Mouse (Mus musculus): ENCODE results near the gene Rps6kb1.
A peak's percentile ranks its signal among the peaks of the same experiment; 100 is the strongest.
"Not testable (repeated sequence)": the region's sequence is repeated elsewhere in the genome, so short reads cannot be mapped to it uniquely, and the experiment has no call there.

The Rps6kb1 gene

DNA sequence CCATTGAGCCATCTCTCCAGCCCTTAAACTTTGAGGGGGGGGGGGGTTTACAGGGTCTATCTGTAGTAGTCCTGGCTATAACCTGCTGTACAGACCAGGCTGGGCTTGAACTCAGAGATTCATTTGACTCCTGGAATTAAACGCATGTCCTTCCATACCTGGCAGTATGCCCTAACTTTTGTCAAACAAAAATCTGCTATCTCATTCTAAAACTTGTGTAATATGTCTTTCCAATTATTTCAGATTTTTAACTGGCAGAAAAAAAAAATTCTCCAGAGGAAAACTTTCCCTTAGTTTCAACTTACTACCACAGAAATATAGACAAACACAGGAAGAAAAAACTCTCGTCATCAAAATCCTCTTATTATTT lies 4.1 kb downstream of the Rps6kb1 start:
- no peak for DNase-seq (ENCODE audit: low spot score in 2 of 2)

DNA sequence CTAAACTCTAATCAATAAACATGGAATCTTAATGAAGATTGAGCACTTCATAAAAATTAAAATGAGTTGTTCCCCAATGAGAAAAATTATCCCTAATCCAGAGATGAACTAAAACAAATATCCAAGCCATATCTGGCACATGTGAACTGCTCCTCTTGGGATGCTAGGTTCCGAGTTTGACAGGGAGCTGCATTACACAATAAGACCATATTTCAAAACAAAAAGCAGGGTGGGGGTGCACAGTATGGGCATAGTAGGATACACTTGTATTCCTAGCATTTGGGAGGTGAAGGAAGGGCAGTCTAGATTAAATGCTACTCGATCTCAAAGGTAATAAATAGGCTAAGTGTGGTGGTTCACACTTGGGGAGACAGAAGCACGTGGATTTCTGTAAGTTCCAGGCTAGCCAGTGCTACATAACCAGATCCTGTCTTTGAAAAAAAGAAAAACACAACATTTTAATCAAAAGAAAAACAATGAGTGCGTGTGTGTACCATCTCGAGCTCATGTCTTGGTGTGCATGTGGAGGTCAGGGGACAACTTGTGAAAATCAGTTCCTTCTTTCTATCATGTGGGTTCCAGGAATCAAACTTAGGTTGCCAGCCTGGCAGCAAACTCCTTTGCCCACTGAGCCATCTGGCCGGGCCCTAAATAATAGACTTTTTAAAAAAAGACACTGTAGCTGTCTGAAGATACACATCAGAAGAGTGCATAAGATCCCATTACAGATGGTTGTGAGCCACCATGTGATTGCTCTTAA lies 4.7 kb downstream of the Rps6kb1 start:
- DNase-seq (ENCODE audit: low spot score in 2 of 2) = no peak

DNA sequence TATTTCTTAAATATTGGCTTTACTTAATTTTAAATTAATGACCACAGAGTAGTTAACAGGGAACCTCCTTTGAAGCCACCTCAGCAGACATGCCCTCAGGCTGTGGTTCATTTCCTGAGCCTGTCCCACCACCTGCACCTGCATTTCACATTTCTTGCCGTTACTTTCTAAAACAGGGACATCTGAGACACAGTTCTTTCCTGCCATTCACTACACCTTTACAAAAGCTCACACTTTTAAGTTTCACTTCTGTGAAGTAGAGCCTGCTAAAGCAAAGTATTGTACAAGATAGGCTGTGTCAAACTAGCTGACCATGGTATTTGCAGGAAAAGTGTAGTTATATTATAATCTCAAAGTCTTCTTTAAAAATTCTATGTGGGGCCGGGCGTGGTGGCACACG lies 5.8 kb downstream of the Rps6kb1 start:
- DNase-seq (ENCODE audit: low spot score in 2 of 2) = no peak

DNA sequence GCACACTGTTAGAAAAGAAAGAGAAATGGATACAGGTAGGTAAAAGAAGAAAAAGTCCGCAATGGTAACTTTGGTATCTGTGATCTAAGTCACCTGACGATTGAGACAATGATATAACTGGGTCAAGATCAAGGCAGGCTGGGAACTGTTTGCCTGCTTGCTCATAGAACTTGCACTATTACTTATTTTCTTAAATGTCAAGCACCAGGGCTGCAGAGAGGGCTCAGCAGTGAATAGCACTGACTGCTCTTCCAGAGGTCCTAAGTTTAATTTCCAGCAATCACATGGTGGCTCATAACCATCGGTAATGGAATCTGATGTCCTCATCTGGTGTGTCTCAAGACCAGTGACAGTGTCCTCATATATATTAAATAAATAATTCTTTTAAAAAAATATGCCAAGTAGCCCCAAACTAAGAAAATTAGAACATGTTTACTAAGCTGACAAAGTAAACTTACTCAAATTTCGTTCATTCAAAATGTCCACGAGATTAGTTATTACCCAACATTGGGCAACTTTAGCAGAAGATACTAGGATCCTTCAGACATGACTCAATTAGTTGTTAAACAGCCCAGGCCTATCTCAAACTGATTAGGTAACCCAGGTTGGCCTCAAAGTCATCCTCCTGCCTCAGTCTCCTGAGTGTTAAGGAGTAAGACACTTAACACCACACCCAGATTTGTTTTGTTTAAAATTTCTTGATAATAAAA lies 10.2 kb downstream of the Rps6kb1 start:
- DNase-seq (ENCODE audit: low spot score in 2 of 2) = no peak

DNA sequence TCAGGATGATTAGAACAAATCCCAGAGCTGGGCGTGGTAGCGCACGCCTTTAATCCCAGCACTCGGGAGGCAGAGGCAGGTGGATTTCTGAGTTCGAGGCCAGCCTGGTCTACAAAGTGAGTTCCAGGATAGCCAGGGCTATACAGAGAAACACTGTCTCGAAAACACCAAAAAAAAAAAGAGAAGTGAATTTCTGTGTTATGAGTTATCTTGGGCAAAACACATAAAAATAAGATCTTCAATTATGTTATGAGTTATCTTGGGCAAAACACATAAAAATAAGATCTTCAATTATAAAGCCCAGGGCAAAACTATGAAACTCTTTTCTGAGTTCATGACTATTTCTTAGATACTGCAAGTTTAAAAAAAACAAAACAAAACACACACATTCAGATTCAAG lies 11.3 kb downstream of the Rps6kb1 start:
- not testable (repeated sequence) for DNase-seq (ENCODE audit: low spot score in 2 of 2)

DNA sequence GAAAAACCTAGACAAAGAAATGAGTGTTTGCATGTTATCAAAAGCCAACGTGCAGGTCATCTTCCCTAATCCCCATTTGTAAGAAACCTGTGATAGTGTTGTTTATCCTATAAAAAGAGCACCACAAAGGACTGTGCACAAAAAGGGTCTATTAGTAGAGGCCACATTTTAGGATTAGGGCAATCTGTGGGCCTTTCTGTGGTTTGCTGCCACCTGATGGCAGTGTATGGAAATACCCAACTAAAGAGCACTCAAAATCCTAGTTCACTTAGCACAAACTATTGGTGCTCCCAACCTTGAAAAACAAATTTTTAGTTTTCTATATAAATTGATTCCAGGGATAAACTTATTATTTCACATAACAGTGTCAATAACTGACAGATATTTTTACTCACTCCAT lies 11.8 kb downstream of the Rps6kb1 start:
- no peak for DNase-seq (ENCODE audit: low spot score in 2 of 2)

DNA sequence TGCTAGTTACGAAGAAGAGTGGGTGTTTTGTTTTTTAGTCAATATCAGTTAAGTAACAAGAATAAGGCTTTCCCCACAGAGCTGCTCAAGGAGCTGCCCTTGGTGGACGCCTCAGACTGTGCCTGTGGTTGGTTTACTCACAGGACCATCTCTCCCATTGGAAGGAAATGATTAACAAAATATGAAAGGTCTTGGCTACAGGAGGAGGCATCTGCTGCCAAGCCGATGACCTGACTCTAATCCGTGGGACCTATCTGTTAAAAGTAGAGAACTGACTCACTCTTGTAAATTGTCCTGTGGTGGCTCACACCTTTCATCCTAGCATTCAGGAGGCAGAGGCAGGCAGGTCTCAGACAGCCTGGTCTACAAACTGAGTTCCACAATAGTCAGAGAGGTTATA lies 17.1 kb downstream of the Rps6kb1 start:
- DNase-seq (ENCODE audit: low spot score in 2 of 2) = no peak

DNA sequence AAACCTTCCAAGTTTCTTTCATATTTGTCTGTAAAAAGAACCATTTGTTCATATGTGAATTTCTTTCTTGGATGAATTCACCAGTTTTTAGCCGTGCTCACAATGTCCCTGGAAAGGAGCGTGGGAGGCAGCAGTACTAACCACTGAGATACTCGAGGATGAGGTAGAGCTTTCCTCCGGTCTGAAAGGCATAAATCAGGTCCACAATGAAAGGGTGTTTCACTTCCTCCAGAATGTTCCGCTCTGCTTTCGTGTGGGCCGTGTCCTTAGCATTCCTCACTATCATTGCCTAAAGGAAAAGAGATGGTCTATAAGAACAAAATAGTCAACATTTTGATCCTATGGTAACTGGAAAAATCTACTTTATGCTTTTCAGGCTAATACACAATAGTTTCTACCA lies 24.9 kb downstream of the Rps6kb1 start:
- no peak for DNase-seq (ENCODE audit: low spot score in 2 of 2)

DNA sequence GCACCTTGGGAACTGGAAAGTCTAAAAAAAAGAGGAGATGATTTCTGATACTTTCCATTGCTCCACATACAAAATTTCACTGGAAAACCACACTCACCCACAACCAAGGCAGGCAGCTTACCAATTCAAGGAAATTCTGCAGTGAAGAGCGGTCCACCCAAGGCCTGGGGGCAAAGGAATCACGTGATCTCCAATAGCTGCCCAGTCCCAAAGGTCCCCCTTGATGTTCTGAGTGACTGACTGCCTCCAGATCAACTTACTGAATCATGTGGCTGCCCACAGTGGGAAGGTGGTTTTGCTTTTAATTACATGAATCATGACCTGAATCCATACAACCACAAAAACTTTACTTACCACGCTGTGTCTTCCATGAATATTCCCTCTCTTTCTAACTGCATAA lies 27.4 kb downstream of the Rps6kb1 start:
- DNase-seq (ENCODE audit: low spot score in 2 of 2) = no peak

DNA sequence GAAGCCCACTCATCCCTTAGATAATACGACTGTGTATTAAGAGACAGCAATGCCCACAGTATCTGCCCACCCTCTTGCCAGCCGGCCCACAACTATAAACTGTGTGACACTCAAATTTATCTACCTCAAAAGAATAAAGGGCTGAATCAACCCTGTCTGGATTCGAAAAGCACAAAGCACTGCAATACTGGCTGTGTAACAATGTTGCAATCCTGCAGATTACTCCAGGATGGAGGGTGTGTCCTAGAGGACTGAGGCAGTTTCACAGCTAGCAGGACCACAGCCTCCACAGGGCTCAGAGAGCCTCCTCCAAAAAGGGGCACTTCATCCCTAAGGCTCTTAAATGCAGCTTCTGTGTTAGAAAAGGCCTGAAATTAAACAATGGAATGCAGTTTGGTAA lies 28.0 kb downstream of the Rps6kb1 start:
- no peak for DNase-seq (ENCODE audit: low spot score in 2 of 2)

DNA sequence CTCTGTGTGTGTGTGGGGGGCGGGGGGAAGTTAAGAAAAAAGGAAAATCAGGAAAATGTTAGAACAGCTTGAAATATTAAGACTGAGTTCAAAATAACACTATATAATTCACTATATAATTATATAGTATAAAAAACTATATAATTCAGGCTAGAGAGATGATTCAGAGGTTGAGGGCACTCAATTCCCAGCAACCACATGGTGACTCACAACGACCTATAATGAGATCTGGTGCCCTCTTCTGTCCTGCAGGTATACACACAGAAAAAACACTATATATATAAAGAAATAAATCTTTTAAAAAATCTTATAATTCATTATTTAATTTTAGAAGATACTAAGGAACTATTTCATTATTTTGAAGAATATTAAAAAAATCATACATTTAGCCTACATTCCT lies 36.6 kb downstream of the Rps6kb1 start:
- DNase-seq (ENCODE audit: low spot score in 2 of 2) = no peak

DNA sequence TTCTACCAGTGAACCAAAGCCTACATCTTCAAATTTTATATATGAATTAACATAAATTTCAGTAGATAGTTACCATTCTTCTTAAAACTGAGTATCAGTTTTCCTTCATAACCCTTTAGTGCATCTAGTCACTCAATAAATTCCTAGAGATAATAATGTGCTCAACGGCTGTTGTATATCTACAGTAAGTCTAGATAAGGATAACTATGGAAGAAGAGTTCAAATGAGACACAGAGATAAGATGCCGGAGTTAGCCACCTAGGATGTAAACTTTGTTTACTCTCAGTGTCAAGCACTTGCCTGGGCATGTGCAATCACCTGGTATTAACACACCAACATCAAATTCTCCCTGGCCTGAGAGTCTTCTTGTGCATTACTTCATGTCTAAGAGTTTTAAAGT lies 37.3 kb downstream of the Rps6kb1 start:
- DNase-seq (ENCODE audit: low spot score in 2 of 2) = no peak

DNA sequence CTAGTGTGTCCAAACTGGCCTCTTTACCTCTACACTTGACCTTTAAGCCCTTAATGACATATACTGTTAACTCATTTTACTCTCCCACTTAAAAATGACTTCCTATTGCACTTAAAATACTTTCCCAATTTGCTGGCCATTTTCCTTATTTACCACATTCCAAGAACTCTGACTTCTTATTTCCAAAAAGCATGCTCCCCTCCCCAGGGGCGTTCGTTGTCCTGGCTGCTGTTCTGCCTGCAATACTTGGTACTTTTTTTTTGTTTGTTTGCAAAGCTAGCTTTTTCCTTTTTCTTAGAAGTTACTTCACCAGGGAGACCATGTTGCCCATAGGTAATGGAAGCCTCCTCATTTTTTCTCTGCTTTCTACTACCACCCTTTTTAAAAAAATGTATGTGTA lies 41.5 kb downstream of the Rps6kb1 start:
- DNase-seq (ENCODE audit: low spot score in 2 of 2) = no peak

DNA sequence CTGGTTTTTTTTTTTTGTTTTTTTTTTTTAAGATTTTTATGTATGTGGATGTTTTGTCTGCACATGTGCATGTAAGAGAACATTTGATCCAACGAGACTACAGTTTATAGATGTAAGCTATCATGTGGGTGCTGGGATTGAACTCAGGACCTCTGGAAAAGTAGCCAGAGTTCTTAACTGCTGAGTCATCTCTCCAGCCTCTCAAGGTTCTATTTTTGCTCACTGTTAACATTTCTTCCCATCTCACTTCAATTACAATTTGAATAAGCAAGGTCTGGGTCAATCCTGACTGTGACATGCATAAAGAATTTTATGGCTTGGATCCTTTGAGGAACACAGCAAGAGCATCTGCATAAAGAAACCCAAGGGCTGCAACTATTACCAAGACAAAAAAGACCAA lies 43.8 kb downstream of the Rps6kb1 start:
- no peak for DNase-seq (ENCODE audit: low spot score in 2 of 2)

DNA sequence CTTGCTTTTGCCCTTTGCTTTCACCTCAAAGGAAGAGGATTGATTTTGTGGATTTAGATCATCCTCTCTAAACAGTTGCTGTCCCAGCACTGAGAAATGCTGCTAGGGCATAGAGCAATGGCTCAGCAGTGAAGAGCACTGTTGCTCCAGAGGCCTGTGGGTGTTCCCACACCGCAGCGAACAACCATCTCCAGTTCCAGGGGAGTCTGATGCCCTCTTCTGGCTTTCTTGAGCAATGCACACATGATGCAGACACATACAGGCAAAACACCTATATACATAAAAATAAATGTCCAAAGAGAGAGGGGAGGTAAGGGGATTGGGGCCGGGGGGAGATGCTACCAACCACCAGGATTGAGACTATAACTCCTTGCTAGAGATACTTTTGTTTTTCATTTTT lies 46.7 kb downstream of the Rps6kb1 start:
- no peak for DNase-seq (ENCODE audit: low spot score in 2 of 2)

DNA sequence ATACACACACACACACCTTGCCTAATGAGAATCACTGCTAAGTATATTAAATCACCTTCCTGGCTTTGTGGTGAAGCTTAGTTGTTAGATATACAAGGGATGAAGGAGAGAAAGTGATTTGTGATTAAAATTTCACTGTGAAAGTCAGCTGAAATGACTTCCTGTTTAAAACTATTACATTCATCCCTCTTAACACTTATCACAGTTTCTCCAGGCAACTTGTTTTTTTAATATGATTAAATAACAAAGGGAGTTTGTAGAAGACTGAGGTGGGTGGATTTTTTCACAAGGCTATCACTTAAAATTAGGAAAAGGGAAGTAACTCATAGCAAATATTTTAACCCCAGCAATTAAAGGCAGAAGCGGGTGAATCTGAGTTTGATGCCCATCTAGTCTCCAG lies 47.2 kb downstream of the Rps6kb1 start:
- DNase-seq (ENCODE audit: low spot score in 2 of 2) = no peak

DNA sequence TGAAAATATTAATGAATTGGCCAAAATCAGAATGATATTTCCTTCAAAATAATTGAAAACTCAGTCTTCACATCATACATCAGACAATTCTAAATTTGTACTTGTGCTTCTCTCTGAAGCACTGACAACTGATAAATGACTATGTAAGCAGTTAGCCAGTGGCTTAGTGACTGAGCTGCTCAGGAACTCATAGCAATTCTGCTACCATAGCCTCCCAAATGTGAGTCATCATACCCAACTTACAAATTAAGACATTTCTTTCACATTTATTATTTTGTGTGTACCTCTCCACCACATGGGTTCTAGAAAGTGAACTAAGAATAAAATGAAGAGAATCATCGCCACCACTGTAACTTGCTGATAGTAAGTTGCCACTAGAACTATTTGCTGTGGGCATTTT lies 53.8 kb downstream of the Rps6kb1 start:
- DNase-seq (ENCODE audit: low spot score in 2 of 2) = no peak

DNA sequence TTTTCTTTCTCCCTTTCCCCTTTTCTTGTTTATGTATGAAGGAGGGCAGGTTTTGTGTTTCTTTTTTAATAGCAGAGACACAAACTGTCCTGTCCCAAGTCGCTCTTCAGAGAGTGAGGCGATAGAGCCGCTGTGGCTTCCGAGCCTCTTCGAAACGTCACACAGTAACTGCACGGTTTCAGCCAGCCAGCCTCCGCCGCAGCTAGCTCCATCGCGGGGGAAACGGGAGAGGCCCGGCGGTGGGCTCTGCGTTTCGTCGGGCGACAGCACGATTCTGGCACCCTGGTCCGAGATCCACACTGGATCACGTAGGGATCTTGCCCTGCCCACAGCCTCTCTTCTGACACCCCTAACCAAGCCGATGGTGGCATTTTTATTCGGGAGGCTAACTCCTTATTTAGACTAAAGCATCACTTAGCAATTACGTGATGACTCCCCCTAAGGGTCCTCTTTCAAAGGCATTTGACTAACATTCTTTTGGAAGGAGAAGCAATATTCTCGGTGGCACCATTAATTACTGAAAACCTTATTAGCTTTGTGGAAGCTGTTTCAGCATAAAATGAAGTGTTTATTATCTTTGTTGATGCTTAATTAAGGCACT lies 59.6 kb downstream of the Rps6kb1 start:
- peak in 1 of 2 experiments; percentile 32 for DNase-seq (ENCODE audit: low spot score in 2 of 2)

DNA sequence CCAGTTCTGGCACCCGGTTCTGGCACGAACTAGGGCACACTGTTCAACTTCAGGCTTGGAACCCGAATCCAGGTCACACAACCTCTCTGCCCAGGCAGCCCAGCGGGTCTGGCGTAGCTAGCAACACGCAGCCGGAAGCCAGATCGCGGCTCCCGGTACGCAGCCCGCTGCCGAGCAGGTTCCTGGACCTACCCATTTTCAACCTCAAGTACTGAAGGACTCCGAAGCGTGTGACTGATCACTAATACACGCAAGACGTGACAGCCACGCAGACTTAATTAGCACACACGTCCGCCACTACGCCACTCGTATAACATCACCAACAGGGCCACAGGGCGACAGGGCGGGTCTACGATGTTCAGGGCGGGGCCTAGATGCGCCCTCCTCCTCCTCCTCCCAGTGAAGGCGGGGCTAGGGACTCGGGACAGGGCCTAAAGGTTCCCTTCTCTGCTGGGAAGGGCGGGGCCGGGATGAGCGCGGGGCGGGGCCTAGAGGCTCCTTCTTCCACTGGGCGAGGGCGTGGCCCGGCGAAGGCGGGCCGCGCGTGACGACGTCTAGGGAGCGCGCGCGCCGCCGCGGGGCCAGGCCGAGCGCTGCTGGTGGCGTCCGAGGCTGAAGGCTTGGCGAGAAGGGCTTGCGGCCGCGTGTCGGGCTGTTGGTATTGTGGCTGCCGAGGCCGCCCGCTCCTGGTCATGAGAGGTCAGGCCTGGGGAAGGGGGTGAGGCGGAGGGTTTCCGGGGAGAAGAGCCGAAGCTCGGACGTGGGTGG lies 60.3 kb downstream of the Rps6kb1 start, which contains the start of gene Rnft1:
Gene Rnft1, plus strand, starts transcription at position 557 of the 768 bp plus-strand sequence.
- DNase-seq (ENCODE audit: low spot score in 2 of 2) = peak; percentile 96 to 97

DNA sequence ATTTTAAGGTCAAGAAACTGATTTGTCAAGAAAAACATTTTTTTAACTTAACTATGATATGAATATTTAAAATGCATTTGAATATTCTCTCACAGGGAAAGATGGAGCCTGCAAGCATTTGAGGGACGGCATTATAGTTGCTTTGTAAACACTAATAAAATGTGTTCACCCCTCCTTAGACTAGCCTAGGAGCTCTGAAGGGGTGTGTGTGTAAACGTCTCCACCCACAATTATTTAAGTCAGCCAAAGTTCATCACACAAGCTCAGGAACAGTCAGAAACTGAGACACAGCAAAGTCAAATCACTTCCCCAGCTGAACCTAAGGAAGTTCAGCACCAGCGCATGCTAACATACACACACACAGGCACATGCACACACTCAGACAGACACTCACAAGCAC lies 71.0 kb downstream of the Rps6kb1 start:
- DNase-seq (ENCODE audit: low spot score in 2 of 2) = no peak

DNA sequence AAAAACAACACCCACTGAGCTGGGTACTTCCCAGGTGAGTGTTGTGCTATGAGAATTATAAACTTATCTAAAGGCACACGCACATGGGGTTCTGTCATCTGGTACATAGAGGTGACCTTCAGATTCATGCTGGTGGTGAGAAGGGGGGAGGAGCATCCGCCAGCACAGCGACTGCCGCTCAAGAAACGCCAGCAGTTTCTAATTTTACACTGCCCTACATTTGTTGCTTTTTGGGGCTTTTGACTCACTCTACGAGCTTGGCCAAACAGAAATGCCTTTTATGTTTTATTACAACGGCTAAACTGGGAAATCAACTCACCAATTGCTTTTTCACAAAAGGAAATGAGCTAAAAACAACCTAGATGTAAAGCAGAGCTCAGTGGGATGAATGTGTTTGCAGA lies 71.8 kb downstream of the Rps6kb1 start:
- peak in 1 of 2 experiments; percentile 30 for DNase-seq (ENCODE audit: low spot score in 2 of 2)

DNA sequence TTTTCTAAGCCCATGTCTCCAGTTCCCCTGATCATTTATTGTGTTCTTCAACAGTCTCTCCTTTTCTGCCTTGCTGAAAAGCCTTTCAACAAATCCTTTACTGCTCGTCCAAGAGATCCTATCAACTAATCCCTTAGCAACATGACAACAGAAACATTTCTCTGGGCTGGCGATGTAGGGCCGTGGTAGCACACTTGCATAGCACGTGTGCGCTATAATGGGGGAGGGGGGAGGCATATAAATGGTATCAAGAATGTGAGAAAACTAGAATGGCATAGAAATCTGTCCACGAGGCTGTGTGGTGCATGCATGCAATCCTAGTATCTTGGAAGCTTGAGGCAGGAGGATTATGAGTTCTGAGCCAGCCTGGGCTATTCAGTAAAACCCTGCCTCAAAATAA lies 72.8 kb downstream of the Rps6kb1 start:
- no peak for DNase-seq (ENCODE audit: low spot score in 2 of 2)
